Mouse (Mus musculus) gastrocnemius, postnatal 25 days (tissue): ENCODE results near the gene Tmem63b. TPM values are rescaled to one million over a fixed set of nuclear protein-coding genes. Genes with fewer than 3 reads are reported as not detected.

ENCODE experiments used
- DNase-seq: peaks from one replicate; pipeline ENCODE4 v3.0.0; 2022
- total RNA-seq, 2 experiments: library from RNA; stranded (reverse); gene quantifications; 1 replicate in 1 of 2; 2 replicates in 1 of 2; pipeline ENCODE4 v1.2.3; 2021

Gene Tmem63b
- total RNA-seq, 2 experiments from 2014 or later = 59.9 to 60.3 TPM

DNA sequence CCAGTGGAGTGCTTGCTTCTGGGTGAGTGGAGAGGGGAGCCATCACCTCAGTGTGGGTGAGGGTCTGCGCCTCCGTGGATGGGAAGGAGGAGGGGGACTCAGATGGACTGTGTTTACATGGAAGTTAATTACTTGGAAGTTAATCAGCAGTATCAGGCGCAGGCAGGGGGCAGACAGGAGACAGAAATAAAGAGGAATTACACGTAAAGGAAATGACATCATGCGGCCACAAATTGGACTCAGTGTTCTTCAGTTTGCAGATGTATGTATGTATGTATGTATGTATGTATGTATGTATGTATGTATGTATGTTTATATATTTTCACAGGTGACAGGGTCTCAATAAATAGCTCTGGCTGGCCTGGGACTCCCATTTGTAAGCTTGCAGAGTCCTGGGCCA is 20.1 kb upstream of the Tmem63b start:
- no peak for DNase-seq

- no peak for DNase-seq
Observed at GRCm38 (mm10) chr17:45703187-45703586, 16.5 kb upstream of the Tmem63b start.

- DNase-seq = no peak
Observed at GRCm38 (mm10) chr17:45702254-45702653, 15.5 kb upstream of the Tmem63b start.

DNA sequence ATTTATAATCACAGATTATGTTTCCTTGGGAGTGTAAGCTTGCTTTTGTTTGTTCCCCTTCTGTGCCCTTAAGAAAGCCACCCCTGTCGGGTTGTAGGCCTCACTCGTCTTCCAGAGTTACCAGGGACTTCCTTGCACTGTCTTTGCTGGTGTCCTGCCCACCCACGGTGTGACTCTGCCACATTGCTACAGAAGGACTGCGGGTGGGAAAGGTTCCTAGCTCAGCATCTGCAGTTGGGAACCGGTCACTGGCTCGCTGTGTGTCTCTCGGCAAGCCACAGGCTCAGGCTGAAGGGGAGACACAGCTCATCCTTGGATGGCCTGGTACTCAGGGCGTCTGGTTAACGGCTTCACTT is 14.5 kb upstream of the Tmem63b start:
- DNase-seq = no peak

GRCm38 (mm10) chr17:45700496-45701235 is 14.0 kb upstream of the Tmem63b start:
- peak; percentile 85 for DNase-seq

- DNase-seq = no peak
Observed at GRCm38 (mm10) chr17:45699039-45699740, 12.5 kb upstream of the Tmem63b start.

GRCm38 (mm10) chr17:45698368-45698767 is 11.7 kb upstream of the Tmem63b start:
- DNase-seq = no peak

GRCm38 (mm10) chr17:45696981-45697380 is 10.3 kb upstream of the Tmem63b start:
- no peak for DNase-seq

- no peak for DNase-seq
Observed at GRCm38 (mm10) chr17:45695227-45696120, 8.8 kb upstream of the Tmem63b start.

GRCm38 (mm10) chr17:45693812-45694565 is 7.3 kb upstream of the Tmem63b start:
- DNase-seq = peak; percentile 55

DNA sequence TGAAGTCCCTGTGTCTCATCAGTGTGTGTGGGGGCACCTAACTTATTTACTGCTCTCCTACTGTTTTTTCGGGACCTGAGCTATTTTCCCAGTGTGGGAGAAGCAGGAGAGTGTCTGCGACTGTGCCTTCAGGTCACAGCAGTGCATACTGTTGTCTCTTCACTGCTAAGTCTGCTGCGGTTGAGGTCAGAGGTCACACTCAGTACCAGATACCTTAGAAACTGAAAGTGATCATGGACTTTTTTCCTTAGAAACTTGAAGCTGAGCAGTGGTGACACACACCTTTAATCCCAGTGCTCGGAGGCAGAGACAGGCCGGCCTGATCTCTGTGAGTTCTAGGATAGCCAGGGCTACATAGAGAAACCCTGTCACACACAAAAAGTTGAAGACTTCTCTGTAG is 5.5 kb upstream of the Tmem63b start:
- no peak for DNase-seq

- DNase-seq = no peak
Observed at GRCm38 (mm10) chr17:45690044-45690443, 3.3 kb upstream of the Tmem63b start.

DNA sequence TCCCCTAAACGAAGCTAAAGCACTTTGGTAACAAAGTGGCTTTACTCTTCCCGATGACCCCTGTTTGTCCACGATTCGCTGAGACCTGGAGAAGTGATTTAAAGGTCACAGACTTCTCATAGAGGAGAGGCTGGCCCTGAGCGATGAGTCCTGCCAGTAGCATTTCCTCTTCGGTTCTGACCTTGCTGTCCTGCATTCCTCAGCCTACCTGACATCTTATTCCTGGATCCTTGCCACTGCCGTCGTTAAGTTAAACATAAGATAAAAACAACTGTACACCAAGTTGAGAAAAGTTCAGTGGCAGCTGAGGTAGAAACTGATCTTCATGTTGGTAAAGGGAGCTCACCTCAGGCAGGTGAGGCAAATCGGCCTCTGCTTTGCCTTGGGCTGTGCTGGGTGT is 2.4 kb upstream of the Tmem63b start:
- DNase-seq = no peak

DNA sequence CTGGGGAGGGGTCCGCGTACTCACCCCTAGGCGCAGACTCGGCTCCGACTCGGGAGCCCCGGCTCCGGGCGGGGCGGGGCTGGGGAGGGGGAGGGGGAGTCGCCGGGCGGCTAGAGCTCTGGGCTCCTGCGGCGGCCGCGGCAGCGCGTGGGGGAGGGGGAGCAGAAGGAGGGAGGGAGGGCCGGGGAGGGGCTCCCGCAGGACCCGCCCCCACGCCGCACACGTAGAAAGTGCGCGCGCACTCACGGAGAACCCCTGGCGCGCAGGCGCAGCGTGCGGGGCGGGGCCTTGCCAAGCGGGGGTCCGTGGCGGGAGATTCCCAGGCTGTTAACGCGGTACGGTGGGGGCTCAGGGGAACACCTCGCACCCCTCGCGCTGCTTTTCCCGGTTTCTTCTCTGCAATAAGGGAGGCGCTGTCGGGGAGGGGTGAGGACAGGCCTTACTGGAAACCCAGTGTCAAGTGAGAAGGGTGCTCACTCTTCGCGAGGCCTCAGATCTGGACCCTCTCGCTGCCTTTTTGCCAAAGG is 549 bp downstream of the Tmem63b start, which contains the start of gene Mrpl14:
Mrpl14 (plus strand) TSS at position 230 of the 527 bp plus-strand sequence.
- peak; percentile 91 for DNase-seq

DNA sequence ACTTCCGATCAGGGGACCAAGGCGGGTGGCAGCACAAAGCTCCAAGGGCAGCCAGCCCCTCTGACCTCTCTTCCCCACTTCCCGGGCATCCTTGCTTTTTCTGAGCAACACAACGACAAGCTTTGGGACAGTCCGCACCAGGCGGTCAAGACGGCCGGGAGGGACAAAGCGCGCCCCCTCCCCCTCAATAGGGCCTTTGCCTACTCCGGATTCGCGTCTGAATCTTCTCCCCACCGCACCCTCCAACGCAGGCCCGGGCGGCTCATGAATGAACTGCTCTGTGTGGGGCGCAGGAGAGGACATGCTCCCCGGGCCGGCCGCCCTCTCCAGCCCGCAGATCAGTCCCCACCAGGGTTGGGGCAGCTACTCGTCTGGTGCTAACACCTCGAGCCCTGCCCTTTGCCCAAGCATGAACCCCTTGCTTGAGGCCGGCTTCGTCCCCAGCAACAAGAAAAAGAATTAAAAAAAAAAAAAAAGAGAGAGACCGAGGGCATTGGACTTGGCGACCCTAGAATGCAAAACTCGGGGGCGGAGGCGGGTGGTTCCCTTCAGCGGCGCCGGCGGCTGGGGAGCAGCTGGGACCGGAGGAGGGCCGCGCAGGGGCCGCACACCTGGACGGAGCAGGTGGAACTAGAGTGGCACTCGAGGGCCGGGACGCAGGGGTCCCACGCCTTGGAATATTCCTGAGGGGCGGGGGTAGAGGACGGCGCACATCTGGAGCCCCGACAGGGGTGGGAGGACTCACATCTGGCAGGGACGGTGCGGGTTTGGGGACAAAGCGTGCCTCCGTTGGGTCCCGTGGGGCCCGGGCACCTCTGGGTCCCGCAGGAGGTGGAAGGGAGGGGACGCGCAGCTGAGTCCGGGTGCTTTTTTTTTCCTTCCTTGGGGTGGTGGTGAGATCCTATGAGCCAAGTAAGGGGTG is 1.3 kb downstream of the Tmem63b start:
- peak; percentile 44 for DNase-seq

DNA sequence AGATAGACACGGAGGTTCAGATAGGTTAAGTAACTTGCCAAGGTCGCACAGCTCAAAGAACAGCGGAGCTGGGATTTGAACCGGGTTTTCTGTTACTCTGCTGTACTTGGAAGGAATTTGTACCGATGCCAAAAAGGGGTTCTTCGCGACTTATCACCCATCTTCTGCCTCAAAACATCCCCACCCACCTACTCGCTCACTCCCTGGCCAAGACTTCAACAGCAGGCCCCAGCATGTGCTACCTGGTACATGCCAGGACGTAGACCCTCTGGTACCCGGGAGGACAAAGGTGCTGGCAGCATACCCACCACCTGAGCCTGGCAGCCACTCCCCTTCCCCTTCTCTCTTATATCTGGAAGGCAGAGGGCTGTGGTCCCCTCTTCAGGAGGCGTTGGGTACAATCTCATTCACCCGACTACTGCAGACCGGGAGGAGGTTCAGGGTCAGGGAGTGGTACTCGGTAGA is 2.0 kb downstream of the Tmem63b start:
- no peak for DNase-seq

- DNase-seq = no peak
Observed at GRCm38 (mm10) chr17:45682843-45683242, 3.9 kb downstream of the Tmem63b start.

DNA sequence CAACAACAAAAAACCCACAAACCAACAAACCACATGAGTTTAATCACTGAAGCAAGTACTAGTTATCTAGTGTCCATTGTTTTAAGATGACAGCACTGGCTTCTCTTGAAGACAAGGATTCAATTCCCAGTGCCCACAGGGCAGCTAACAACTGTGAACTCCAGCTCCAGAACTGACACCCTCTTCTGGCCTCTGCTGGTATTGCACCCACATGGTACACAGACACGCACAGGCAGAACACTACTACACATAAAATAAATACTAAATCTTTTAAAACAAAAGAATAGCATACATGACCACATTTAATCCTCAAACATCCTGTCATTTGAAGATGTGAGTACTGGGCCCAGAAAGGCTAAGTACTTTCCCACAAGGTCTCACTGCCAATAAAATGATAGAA is 5.1 kb downstream of the Tmem63b start:
- no peak for DNase-seq

GRCm38 (mm10) chr17:45680391-45680980 is 6.2 kb downstream of the Tmem63b start:
- peak; percentile 54 for DNase-seq

- no peak for DNase-seq
Observed at GRCm38 (mm10) chr17:45678106-45678505, 8.6 kb downstream of the Tmem63b start.
